Mouse (Mus musculus) cerebellum, adult 9-11 months (tissue): ENCODE measurements around the gene Bmp2.
A peak's percentile ranks its signal among the peaks of the same experiment; 100 is the strongest.

ENCODE experiments used
- DNase-seq: peaks from one replicate; pipeline ENCODE4 v3.0.0; 2022

Gene Bmp2

GRCm38 (mm10) chr2:133552031-133552841 lies at the start of gene Bmp2:
Gene Bmp2, plus strand, starts transcription at chr2:133552159.
- no peak for DNase-seq

DNA sequence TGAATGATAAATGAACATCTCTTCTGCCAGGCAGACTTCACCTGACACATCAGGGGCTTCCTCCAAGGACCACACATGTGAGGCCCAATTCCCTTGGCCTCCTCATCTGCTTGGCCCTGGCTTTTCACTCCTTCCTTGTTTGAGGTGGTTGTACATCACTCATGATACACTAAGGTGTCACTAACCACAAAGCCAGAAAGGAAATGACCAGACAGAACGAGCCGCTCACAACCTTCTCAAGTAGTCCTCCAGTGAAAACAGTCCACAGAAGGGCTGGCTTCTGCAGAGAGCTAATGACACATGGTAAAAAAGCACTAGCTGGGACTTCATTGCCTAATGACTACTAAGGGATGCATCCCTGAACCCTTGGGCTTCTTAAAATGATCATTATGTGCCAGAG lies 46.3 kb upstream of the Bmp2 start:
- DNase-seq: no peak

DNA sequence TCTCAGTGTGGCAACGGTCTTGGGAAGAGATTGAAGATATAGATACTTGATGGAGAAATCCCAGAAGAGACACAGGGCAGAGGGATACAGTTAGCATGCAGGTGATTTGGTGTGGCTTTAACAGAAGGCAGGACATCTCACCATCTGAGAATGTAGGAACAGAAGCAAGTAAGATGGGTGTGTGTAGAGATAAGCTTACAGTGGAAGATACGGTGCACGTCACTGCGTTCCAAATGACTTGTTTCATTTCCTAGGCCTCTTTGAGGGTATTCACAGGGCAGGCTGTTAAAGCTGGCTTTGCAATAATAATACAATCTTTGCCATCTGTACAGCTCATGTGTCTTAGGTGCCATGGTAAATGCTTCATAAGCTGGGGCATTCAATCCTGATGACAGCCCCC lies 44.9 kb upstream of the Bmp2 start:
- DNase-seq: no peak

- no peak for DNase-seq
These were observed 42.8 kb upstream of the Bmp2 start for GRCm38 (mm10) chr2:133509141-133509540.

- DNase-seq: no peak
These were observed 40.8 kb upstream of the Bmp2 start for GRCm38 (mm10) chr2:133511011-133511779.

GRCm38 (mm10) chr2:133516331-133517046 lies 35.5 kb upstream of the Bmp2 start:
- no peak for DNase-seq

GRCm38 (mm10) chr2:133517867-133518266 lies 34.1 kb upstream of the Bmp2 start:
- no peak for DNase-seq

DNA sequence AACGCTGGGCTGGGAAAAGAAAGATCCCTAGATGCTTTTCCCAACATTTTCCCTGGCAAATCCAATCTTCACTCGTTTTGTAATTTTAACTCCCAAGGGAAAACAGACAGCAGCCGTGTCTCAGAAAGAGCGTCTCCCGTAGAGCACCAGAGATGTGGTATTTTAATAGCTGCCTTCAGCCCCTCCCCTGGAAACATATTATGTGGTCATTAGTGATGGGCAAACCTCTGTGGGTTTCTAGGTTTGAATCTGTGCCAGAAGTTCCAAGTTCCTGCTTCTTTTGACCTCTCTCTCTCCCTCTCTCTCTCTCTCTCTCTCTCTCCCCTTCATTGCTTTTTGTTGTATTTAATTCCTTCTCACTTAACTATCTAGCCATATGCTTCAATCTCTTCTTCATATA lies 30.8 kb upstream of the Bmp2 start:
- DNase-seq: no peak

DNA sequence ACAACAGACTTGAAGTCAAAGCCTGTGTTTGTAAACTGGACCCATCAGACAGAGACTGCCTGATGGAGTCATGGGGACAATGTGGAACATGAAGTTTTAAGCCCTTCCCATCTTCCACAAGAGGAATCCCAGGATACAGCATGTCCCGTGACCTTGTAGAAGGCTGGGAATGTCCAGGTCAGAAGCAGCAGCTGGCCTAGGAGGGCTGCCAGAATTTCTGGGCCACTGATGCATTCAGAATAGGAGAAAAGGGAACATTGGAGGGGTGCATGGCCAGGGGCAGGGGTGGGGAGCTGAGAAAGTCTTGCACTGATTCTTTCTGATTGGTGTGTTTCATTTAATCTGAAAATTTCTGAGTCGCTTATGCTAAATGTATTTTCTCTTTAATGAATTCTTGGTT lies 29.8 kb upstream of the Bmp2 start:
- no peak for DNase-seq

DNA sequence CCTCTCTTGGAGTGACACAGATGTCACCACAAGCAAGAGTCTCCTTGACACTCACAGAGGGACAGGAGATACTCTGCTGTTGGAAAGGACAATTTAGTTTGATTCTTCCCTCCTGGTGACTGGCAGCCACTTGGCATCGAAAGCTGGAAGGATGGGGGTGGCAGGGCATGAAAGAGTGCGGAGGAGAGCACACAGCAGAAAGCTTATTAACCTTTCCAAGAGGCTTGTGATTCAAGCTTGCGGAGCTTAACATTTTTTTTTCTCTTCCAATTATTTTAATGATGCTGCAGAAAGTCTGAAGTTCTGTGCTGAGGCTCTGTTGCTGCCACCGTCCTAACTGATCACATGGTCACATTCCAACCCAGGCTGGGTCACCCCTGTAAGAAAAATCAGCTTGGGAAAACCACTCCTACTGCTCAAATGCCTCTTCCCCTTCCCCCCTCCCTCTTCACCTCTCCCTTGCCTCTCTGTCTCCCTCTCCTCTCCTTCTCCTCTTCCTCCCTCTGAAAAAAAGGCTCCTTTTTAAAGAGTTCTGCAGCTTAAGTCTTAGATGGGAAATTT lies 26.3 kb upstream of the Bmp2 start:
- no peak for DNase-seq

GRCm38 (mm10) chr2:133529396-133529795 lies 22.6 kb upstream of the Bmp2 start:
- DNase-seq: peak; percentile 16

DNA sequence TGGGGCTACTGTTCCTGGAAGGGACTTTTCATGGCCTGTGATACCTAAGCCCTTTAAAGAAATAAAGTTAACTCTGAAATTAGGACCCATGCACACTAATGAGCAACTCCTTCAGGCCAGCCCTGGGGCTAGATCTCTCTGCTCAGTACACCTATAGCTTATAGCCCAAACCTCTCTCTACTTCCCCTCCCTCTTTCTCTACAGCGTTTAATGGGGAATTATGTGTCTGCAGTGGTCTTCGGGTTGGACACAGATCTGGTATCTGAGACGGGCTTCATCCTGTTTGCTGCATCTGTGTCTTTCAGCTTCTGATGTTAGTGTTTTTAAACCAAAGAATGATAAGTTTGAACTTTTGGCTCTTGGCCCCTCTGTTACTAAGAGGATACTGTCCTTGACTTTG lies 18.9 kb upstream of the Bmp2 start:
- DNase-seq: no peak

DNA sequence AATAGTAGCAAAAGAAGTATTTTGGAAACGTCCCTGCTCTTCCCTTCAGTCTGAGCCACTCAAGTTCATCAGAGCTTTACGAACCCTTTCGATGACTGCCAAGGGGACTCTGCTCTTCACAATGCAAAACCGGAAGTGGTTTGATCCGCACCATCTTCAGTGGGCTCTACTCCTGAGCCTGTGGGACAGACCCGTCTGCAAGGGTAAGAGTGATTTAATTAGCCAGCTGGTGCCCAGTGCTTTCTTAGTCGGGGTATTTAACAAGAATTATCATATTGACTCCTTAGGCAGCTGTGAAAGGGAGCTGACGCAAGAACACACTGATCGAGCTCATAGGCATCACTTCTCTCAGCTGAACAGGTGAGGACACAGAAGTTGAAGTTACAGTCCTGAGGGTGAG lies 16.5 kb upstream of the Bmp2 start:
- no peak for DNase-seq

DNA sequence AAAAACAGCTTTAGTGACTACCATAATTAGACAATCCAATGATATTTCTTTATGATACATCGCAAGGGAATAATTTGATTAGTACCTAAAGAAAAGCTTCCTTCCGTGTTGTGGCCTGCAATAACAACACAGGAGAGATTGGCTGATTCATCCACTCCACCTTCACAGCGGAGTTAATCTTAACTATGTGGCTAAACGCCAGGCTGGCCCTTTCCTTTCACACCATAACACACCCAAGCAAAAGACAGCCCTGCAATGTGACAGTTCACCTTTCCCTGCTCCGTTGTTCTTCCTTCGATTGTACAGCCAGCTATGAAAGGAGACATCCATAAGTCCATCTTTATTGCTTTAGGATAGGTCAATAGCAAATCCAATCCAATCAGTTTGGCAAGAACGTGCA lies 15.1 kb upstream of the Bmp2 start:
- no peak for DNase-seq

DNA sequence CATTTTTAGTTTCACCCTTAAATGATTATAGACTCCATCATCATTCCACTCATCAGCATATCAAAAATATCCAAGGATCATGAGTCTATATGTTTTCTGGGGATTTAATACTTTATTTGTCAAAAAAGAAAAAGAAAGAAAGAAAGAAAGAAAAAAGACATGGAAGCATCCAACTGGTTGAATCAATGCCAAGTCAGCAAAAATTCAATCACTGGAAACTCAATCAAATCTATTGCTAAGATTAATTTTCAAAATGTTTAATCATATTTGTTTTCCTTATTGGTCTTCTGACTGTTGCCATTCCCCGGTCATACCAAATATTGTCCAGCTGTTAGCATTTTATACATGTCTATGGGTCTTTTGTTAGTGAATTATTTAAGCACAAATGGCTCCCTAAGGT lies 11.3 kb upstream of the Bmp2 start:
- no peak for DNase-seq

DNA sequence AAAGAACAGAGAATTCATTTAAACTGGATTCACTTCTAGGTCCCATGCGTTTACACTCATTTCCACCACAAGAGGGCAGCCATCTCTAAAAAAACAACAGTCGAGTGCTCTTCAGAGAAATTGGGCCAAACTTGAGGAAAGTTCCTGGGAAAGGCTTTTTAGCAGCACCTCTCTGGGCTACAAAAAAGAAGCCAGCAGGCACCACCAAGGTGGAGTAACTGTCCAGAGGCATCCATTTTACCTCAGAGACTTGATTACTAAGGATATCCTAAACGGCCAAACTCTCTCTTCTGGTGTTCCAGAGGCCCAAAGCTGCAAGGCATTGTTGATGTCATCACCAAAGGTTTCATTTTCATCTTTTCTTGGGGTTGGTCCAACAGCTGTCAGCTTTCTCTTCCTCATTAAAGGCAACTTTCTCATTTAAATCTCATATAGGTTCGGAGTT lies 1.7 kb upstream of the Bmp2 start:
- no peak for DNase-seq

DNA sequence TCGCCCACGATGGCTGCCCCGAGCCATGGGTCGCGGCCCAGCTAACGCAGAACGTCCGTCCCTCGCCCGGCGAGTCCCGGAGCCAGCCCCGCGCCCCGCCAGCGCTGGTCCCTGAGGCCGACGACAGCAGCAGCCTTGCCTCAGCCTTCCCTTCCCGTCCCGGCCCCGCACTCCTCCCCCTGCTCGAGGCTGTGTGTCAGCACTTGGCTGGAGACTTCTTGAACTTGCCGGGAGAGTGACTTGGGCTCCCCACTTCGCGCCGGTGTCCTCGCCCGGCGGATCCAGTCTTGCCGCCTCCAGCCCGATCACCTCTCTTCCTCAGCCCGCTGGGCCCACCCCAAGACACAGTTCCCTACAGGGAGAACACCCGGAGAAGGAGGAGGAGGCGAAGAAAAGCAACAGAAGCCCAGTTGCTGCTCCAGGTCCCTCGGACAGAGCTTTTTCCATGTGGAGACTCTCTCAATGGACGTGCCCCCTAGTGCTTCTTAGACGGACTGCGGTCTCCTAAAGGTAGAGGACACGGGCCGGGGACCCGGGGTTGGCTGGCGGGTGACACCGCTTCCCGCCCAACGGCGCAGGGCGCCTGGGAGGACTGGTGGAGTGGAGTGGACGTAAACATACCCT lies 995 bp downstream of the Bmp2 start:
- DNase-seq: no peak

DNA sequence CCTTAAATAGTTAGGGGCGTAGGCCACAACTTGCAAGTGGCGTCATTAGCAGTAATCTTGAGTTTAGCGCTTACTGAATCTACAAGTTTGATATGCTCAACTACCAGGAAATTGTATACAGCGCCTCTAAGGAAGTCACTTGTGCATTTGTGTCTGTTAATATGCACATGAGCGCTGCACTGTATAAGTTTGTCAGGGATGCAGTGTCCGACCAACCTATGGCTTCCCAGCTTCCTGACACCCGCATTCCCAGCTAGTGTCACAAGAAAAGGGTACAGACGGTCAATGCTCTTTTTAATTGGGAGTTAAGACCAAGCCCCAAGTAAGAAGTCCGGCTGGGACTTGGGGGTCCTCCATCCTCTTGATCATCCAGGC lies 1.9 kb downstream of the Bmp2 start:
- no peak for DNase-seq

DNA sequence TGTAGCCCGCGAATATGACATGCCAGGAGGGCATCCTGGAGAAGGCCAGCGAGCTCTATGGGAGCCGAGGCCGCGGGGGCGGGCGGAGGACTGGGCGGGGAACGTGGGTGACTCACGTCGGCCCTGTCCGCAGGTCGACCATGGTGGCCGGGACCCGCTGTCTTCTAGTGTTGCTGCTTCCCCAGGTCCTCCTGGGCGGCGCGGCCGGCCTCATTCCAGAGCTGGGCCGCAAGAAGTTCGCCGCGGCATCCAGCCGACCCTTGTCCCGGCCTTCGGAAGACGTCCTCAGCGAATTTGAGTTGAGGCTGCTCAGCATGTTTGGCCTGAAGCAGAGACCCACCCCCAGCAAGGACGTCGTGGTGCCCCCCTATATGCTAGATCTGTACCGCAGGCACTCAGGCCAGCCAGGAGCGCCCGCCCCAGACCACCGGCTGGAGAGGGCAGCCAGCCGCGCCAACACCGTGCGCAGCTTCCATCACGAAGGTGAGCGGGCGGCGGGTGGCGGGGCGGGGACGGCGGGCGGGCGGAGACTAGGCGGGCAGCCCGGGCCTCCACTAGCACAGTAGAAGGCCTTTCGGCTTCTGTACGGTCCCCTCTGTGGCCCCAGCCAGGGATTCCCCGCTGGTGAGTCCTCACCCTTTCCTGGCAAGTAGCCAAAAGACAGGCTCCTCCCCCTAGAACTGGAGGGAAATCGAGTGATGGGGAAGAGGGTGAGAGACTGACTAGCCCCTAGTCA lies 2.5 kb downstream of the Bmp2 start:
- no peak for DNase-seq

DNA sequence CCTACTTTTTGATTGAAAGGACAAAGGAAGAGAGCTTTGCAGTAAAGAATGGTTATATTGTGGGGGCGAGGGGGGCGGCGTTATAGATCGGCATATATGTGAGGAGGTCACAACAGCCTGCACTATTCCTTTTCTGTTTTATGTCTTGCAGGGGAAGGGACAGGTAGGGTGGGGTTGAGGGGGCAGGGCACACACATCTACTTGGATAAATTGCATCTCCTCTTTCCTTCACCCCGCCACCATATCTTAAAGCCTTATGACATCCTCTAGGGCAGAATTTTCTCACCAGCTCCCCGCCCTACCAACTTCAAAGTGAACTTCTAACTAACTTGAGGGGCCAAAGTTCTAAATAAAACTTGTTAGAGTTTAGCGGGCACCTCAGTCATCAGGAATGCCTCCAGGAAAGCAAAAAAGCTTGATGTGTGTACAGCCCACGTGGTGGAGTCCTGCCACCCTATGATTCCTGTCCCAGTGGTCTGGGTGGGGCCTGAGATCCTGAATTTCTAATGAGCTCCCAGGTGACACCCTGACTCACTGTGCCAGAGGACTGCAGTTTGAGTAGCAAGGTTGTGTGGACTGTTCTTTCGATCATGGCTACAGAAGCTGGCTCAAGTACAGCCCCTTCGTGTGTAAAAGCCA lies 12.4 kb downstream of the Bmp2 start:
- DNase-seq: no peak

GRCm38 (mm10) chr2:133565424-133565823 lies 13.5 kb downstream of the Bmp2 start:
- no peak for DNase-seq
